Mouse (Mus musculus) CH12.LX (cell line): ENCODE measurements around the gene Nup50.

ENCODE experiments used
- CHD2 ChIP-seq: IDR thresholded peaks from 2 replicates; pipeline ENCODE4 v1.6.1; 2011; ENCODE audit warnings: low read length, improper control_type of control experiment
- CTCF ChIP-seq, 2 experiments: IDR thresholded peaks in 1 of 2; conservative IDR thresholded peaks in 1 of 2; 2 replicates each; pipeline ENCODE4 v1.5.1; 2011 to 2012; ENCODE audit warnings: low read depth in 2 of 2, low read length in 2 of 2, improper control_type of control experiment in 1 of 2, inconsistent platforms in 1 of 2, mild to moderate bottlenecking in 1 of 2, moderate library complexity in 1 of 2
- EP300 ChIP-seq: IDR thresholded peaks from 2 replicates; pipeline ENCODE4 v1.6.1; 2011; ENCODE audit warnings: low read length, improper control_type of control experiment
- JUND ChIP-seq: conservative IDR thresholded peaks from 2 replicates; pipeline ENCODE4 v1.6.1; 2011; ENCODE audit warnings: low read depth, low read length, improper control_type of control experiment
- MAX ChIP-seq: IDR thresholded peaks from 2 replicates; pipeline ENCODE4 v1.6.1; 2011; ENCODE audit warnings: low read length, improper control_type of control experiment
- POLR2A ChIP-seq: IDR thresholded peaks from 2 replicates; pipeline ENCODE4 v1.6.1; 2011; ENCODE audit warnings: low read depth, mild to moderate bottlenecking, improper control_type of control experiment, low read length
- POLR2AphosphoS2 ChIP-seq: IDR thresholded peaks from 2 replicates; pipeline ENCODE4 v1.6.1; 2011; ENCODE audit warnings: low read depth, low read length, improper control_type of control experiment
- SMC3 ChIP-seq: IDR thresholded peaks from 2 replicates; pipeline ENCODE4 v1.6.1; 2011; ENCODE audit warnings: low read depth, low read length, improper control_type of control experiment
- ZC3H11A ChIP-seq: IDR thresholded peaks from 2 replicates; pipeline ENCODE4 v1.6.1; 2012; ENCODE audit warnings: low read depth, mild to moderate bottlenecking, inconsistent platforms, low read length, improper control_type of control experiment

GRCm38 (mm10) chr15:84925495-84926018, 2.3 kb downstream of the Nup50 start:
- TF ChIP-seq SMC3 (peak; percentile 21), CTCF (conservative IDR thresholded peaks at IDR 0.05 in 1 of 2, IDR thresholded peaks at IDR 0.05 in 1 of 2; ENCODE audit: low read depth in 2 of 2, low read length in 2 of 2) (peak; percentile 11 to 61; a peak in 2 of 4 replicates), EP300 (no peak), ZC3H11A (no peak), POLR2A (no peak), POLR2AphosphoS2 (no peak), CHD2 (no peak), MAX (no peak), JUND (no peak)
